Mouse (Mus musculus) stomach, postnatal 0 days (tissue): ENCODE measurements around the gene Dscam.

Source experiments
- CTCF ChIP-seq: IDR thresholded peaks from 2 replicates; pipeline ENCODE4 v1.5.1; 2016; ENCODE audit warnings: antibody characterized with exemption, low read depth, mild to moderate bottlenecking, moderate library complexity
- EP300 ChIP-seq: optimal IDR thresholded peaks from 2 replicates; pipeline ENCODE3; 2016; ENCODE audit warnings: antibody characterized with exemption

GRCm38 (mm10) chr16:96910405-96911164 lies 260.0 kb downstream of the Dscam start:
- TF ChIP-seq EP300 (no peak), CTCF (no peak)
